ENCODE assay signal across 10 mouse cellular contexts in genomic region chr9:54533975-54534374, GRCm38 (mm10). TPM values are rescaled to one million over a fixed set of nuclear protein-coding genes. Genes with fewer than 3 reads are reported as not detected.
DNase-seq lines count a peak whose midpoint lies in the region; ATAC-seq and TF ChIP-seq lines count a peak whose summit lies in the region.
"Had no signal": no experiment of that assay in that cellular context is flagged by ENCODE, and none has a peak within 500 bp of the region (broad histone marks: within the 10 kb centered on the region; RNA-seq: fewer than 3 reads in every experiment).

No protein-coding gene starts in this region.

- no peak for ATAC-seq in liver, postnatal 0 days

- H3K27ac ChIP-seq in heart, adult 2 months, result no peak overlapping the region
- no peak overlapping the region for H3K27ac ChIP-seq in liver, postnatal 0 days (ENCODE audit: low read depth)

- WGBS in heart, adult 2 months, result 47% methylated on average over 5 of the region's 5 CpGs
- 71% methylated on average over 5 of the region's 5 CpGs for WGBS in liver, postnatal 0 days (ENCODE audit: insufficient replicate concordance)

- peak; percentile 42 for DNase-seq in heart, postnatal 4 days
- no peak for DNase-seq in heart, adult 2 months
- DNase-seq in brain, embryonic 14.5 days (ENCODE audit: low read depth), result peak; percentile 93
- peak; percentile 62 to 65 for DNase-seq in frontal cortex, postnatal 14 days (ENCODE audit: low spot score in 2 of 2)
- DNase-seq in left cerebral cortex, postnatal 25 days (ENCODE audit: low spot score in 2 of 2), result peak; percentile 68 to 87
- no peak for DNase-seq in gastrocnemius, postnatal 25 days
- no peak for DNase-seq in liver
- DNase-seq in liver, postnatal 0 days, result no peak

- no peak for TF ChIP-seq EP300 in heart, adult 2 months (IDR thresholded peaks at IDR 0.05; ENCODE audit: insufficient read depth, low read depth, low read length)
- no peak for TF ChIP-seq EP300 in liver, postnatal 0 days (IDR thresholded peaks at IDR 0.05; ENCODE audit: low read depth)

- no peak for TF ChIP-seq CTCF in heart, adult 2 months (IDR thresholded peaks at IDR 0.05)
- no peak for TF ChIP-seq CTCF in brain, embryonic 14.5 days (IDR thresholded peaks at IDR 0.05; ENCODE audit: borderline replicate concordance, extremely low read depth, insufficient read depth, insufficient read length)
- no peak for TF ChIP-seq CTCF in liver, postnatal 0 days (IDR thresholded peaks at IDR 0.05; ENCODE audit: low read depth)

- no peaks in the 10 kb centered on the region for H3K4me1 ChIP-seq in heart, adult 2 months (ENCODE audit: control insufficient read depth, insufficient read depth, low read length)
- no peaks in the 10 kb centered on the region for H3K4me1 ChIP-seq in liver, postnatal 0 days (ENCODE audit: insufficient read depth)

- H3K4me2 ChIP-seq in liver, postnatal 0 days (ENCODE audit: low read depth, low read length), result no peak overlapping the region

- H3K9me3 ChIP-seq in liver, postnatal 0 days (ENCODE audit: low read length), result no peaks in the 10 kb centered on the region

- no peaks in the 10 kb centered on the region for H3K79me2 ChIP-seq in heart, adult 2 months (replicated peaks; ENCODE audit: control insufficient read depth, insufficient read depth, low read length)

- no peaks in the 10 kb centered on the region for H3K36me3 ChIP-seq in heart, adult 2 months (ENCODE audit: control insufficient read depth, insufficient read depth, low read length)
- H3K36me3 ChIP-seq in liver, postnatal 0 days (replicated peaks; ENCODE audit: insufficient read depth, low read length), result no peaks in the 10 kb centered on the region

- H3K9ac ChIP-seq in heart, adult 2 months (ENCODE audit: low read depth, low read length), result no peak overlapping the region
- no peak overlapping the region for H3K9ac ChIP-seq in liver, postnatal 0 days (replicated peaks)

- H3K4me3 ChIP-seq in heart, adult 2 months, result no peak overlapping the region
- no peak overlapping the region for H3K4me3 ChIP-seq in liver, postnatal 0 days (ENCODE audit: low read depth, low read length)

- TF ChIP-seq POLR2A in heart, adult 2 months (IDR thresholded peaks at IDR 0.05; ENCODE audit: insufficient read depth, low read depth, low read length), result no peak
- no peak for TF ChIP-seq POLR2A in brain, embryonic 14.5 days (IDR thresholded peaks at IDR 0.05; ENCODE audit: borderline replicate concordance, extremely low read depth, insufficient read depth, insufficient read length, poor library complexity, severe bottlenecking)

- intact Hi-C loops in heart, adult 2 months (cut with DNase I), result no loop called here
- intact Hi-C loops in left cerebral cortex, postnatal 25 days (cut with DNase I), result no loop called here

- no peaks in the 10 kb centered on the region for H3K27me3 ChIP-seq in heart, adult 2 months (ENCODE audit: control insufficient read depth, insufficient read depth, low read length)
- no peaks in the 10 kb centered on the region for H3K27me3 ChIP-seq in liver, postnatal 0 days (ENCODE audit: insufficient read depth, low read length)
- H3K27me3 ChIP-seq: CH12.LX had no signal

RNA-seq across cellular contexts. Expression of gene Sh2d7, which starts 4.8 kb away (rescaled TPM):
- not detected for total RNA-seq in heart, postnatal 4 days (2021)
- not detected for total RNA-seq in heart, adult 2 months (2021)
- 0.08 TPM in 1 of 2 replicates, not detected in the other for polyA plus RNA-seq in heart, adult 2 months (2012; rRNA removed)
- polyA plus RNA-seq in brain, embryonic 14.5 days (2012; rRNA removed), result 0.11 and 0.19 TPM in 2 replicates
- total RNA-seq in left cerebral cortex, postnatal 25 days (2021), result not detected
- total RNA-seq in gastrocnemius, postnatal 25 days (2021), result not detected
- not detected in 2 replicates for polyA plus RNA-seq in liver, postnatal 0 days (2015; fragmentation: Nextera tagmentation; extraction: Ambion mirVana)
- polyA plus RNA-seq: limb, embryonic 11.5 days had no signal

RNA-seq across cellular contexts. Expression of gene Cib2, which starts 26.0 kb away (rescaled TPM):
- total RNA-seq in heart, postnatal 4 days (2021), result 1 to 10 TPM; 1.5 to 2.1 TPM
- 1 to 10 TPM; 2.1 TPM for total RNA-seq in heart, adult 2 months (2021)
- polyA plus RNA-seq in heart, adult 2 months (2012; rRNA removed), result 4.1 and 5.9 TPM in 2 replicates
- 24.7 and 28.2 TPM in 2 replicates for polyA plus RNA-seq in brain, embryonic 14.5 days (2012; rRNA removed)
- total RNA-seq in left cerebral cortex, postnatal 25 days (2021), result 10 to 100 TPM; 20.7 to 22.3 TPM
- total RNA-seq in gastrocnemius, postnatal 25 days (2021), result 100 to 1,000 TPM; 101 to 109 TPM
- 0.99 and 1.3 TPM in 2 replicates for polyA plus RNA-seq in liver, postnatal 0 days (2015; fragmentation: Nextera tagmentation; extraction: Ambion mirVana)

RNA-seq across cellular contexts. Expression of gene Dmxl2, which starts 32.5 kb away (rescaled TPM):
- 10 to 100 TPM; 21.2 to 24.5 TPM for total RNA-seq in heart, postnatal 4 days (2021)
- total RNA-seq in heart, adult 2 months (2021), result 10 to 100 TPM; 20.6 to 27.6 TPM
- polyA plus RNA-seq in heart, adult 2 months (2012; rRNA removed), result 6.7 and 9.8 TPM in 2 replicates
- 52.9 and 60.4 TPM in 2 replicates for polyA plus RNA-seq in brain, embryonic 14.5 days (2012; rRNA removed)
- total RNA-seq in left cerebral cortex, postnatal 25 days (2021), result 100 to 1,000 TPM; 191 to 201 TPM
- total RNA-seq in gastrocnemius, postnatal 25 days (2021), result 1 to 10 TPM; 2.7 to 4.0 TPM
- 3.3 and 3.8 TPM in 2 replicates for polyA plus RNA-seq in liver, postnatal 0 days (2015; fragmentation: Nextera tagmentation; extraction: Ambion mirVana)

RNA-seq across cellular contexts. Expression of gene Idh3a, which starts 52.2 kb away (rescaled TPM):
- total RNA-seq in heart, postnatal 4 days (2021), result 100 to 1,000 TPM; 502 TPM
- 100 to 1,000 TPM; 507 to 582 TPM for total RNA-seq in heart, adult 2 months (2021)
- polyA plus RNA-seq in heart, adult 2 months (2012; rRNA removed), result 367 and 618 TPM in 2 replicates
- 75.5 and 82.6 TPM in 2 replicates for polyA plus RNA-seq in brain, embryonic 14.5 days (2012; rRNA removed)
- total RNA-seq in left cerebral cortex, postnatal 25 days (2021), result 100 to 1,000 TPM; 188 to 197 TPM
- total RNA-seq in gastrocnemius, postnatal 25 days (2021), result 100 to 1,000 TPM; 561 to 568 TPM
- 74.6 and 79.2 TPM in 2 replicates for polyA plus RNA-seq in liver, postnatal 0 days (2015; fragmentation: Nextera tagmentation; extraction: Ambion mirVana)

Comparison
In these comparisons a context has a peak if more than half of its experiments do, and no peak if none do; other contexts are left out.
1. DNase-seq: peak in heart, postnatal 4 days (single experiment), brain, embryonic 14.5 days (single experiment), frontal cortex, postnatal 14 days (2 of 2) and left cerebral cortex, postnatal 25 days (2 of 2); none in heart, adult 2 months (0 of 2), gastrocnemius, postnatal 25 days (single experiment), liver (single experiment) and liver, postnatal 0 days (single experiment).
2. RNA of gene Cib2, which starts 26.0 kb away (total RNA-seq): 101 to 109 TPM in gastrocnemius, postnatal 25 days and 20.7 to 22.3 TPM in left cerebral cortex, postnatal 25 days; 2.1 TPM in heart, adult 2 months and 1.5 to 2.1 TPM in heart, postnatal 4 days; every median in the first group is over 4 times any median in the second.
3. RNA of gene Dmxl2, which starts 32.5 kb away (total RNA-seq): 191 to 201 TPM in left cerebral cortex, postnatal 25 days; 20.6 to 27.6 TPM in heart, adult 2 months, 21.2 to 24.5 TPM in heart, postnatal 4 days and 2.7 to 4.0 TPM in gastrocnemius, postnatal 25 days; every median in the first group is over 4 times any median in the second.